Mouse (Mus musculus): ENCODE data around the gene Plin3.
"Not testable (repeated sequence)": the region's sequence is repeated elsewhere in the genome, so short reads cannot be mapped to it uniquely, and the experiment has no call there.

Plin3 gene

DNA sequence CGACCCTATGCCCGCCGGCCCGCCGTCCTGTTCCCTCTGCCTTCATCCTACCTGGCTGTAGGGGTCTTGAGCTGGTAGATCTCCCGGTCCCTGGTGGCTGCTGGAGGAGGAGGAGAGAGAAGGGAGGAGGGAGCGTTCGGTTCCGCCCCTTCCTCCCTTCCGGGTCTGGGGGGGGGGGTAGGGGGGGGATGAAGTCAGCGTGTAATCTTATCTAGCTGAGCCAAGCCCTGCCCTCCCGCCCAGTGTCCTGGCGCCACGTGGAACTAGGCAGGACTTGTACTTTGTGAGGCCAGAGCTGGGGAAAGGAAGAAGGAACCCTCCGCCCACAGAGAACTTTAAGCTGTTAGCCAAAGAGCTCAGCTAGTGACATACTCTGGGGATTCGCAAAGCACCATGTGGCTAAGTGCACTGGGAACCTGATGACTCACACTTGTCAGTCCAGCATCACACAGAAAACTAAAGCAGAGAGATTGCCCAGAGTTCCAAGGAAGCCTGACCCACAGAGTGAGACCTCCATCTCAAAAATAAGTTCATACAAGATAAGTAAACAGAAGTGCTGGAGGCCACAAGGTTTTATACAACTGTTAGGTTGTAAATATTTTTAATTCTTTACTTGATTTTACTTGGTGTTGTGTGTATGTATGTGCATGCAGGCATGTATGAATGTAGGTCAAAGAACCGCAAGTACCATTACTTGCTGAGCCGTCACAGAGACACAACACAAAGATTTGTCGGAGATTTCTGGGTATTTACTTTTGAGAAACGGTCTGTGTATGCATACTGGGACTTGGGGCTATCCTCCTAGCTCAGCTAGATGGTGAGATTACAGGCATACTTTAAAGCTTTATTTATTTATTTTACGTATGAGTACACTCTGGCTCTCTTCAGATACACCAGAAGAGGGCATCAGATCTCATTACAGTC is 15.8 kb downstream of the Plin3 start, which contains the start of gene Ticam1:
Ticam1 (minus strand) TSS at position 144 of the 924 bp plus-strand sequence.
- CTCF ChIA-PET, result interaction anchor here (0.6 to 1.2 kb wide), 2 partner anchors 14 to 975 kb away, joined by 3 to 5 read pairs; no protein-coding TSS in a partner anchor

- CTCF ChIA-PET, result no interaction called here
These were observed 16.7 kb downstream of the Plin3 start for GRCm38 (mm10) chr17:56275842-56276480.

- CTCF ChIA-PET, result no interaction called here
These were observed 18.7 kb downstream of the Plin3 start for GRCm38 (mm10) chr17:56273986-56274385.

- CTCF ChIA-PET, result no interaction called here
These were observed 19.2 kb downstream of the Plin3 start for GRCm38 (mm10) chr17:56273482-56273881.

DNA sequence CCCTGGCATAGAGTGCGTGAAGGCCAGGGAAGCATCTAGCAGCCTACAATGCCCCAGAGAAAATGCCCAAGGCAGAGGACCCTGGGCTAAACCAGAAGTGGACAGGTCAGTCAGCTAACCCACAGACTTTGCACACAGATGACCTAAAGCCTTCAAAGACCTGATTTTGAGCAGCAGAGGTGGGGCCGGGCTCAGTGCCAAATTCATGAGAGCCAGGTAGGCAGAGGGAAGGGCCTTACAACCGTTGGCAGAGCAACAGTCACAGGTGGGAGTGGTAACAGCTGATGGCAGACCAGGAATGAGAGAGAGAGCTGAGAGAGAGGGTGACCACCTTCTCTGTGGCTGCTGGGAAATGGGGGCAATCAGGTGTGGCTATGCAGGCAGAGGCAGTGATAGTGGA is 20.0 kb downstream of the Plin3 start:
- CTCF ChIA-PET, result no interaction called here

- CTCF ChIA-PET, result no interaction called here
These were observed 20.9 kb downstream of the Plin3 start for GRCm38 (mm10) chr17:56271609-56272253.

DNA sequence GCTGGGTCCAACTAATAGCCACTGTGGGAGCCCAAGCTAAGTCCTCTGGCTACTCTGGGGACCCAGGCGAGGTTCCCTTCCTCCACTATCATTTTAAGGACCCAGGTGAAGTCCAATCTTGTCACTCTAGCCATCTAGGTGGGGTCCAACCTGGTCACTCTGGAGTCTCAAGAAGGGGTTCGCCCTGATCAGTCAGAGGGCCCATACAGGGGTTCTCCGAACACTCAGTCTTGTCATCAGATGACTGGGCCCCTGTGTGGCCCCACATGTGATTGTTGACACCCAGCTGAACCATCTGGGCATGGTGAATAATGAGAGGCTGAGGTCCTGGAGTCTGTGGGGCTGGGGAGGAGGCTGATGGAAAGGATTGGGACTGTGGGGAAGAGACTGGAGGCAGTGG is 22.9 kb downstream of the Plin3 start:
- CTCF ChIA-PET, result interaction anchor here (1.5 kb wide), 1 partner anchor 14 kb away, joined by 5 read pairs; no protein-coding TSS in a partner anchor

- CTCF ChIA-PET, result interaction anchor here (1.5 kb wide), 1 partner anchor 14 kb away, joined by 5 read pairs; no protein-coding TSS in a partner anchor
These were observed 23.5 kb downstream of the Plin3 start for GRCm38 (mm10) chr17:56269153-56269630.

- CTCF ChIA-PET, result interaction anchor here (0.5 to 0.8 kb wide), 2 partner anchors 38 to 105 kb away, joined by 4 to 18 read pairs; no protein-coding TSS in a partner anchor
These were observed 26.4 kb downstream of the Plin3 start for GRCm38 (mm10) chr17:56266271-56266670.

GRCm38 (mm10) chr17:56265869-56266268 is 26.8 kb downstream of the Plin3 start:
- CTCF ChIA-PET, result no interaction called here

- CTCF ChIA-PET, result interaction anchor here (1.1 kb wide), 1 partner anchor 14 kb away, joined by 12 read pairs; no protein-coding TSS in a partner anchor
These were observed 27.7 kb downstream of the Plin3 start for GRCm38 (mm10) chr17:56265011-56265410.

- CTCF ChIA-PET, result interaction anchor here (0.7 to 1.1 kb wide), 3 partner anchors 15 to 501 kb away, joined by 3 to 15 read pairs (median 12); no protein-coding TSS in a partner anchor
These were observed 28.7 kb downstream of the Plin3 start for GRCm38 (mm10) chr17:56264020-56264419.

- CTCF ChIA-PET, result interaction anchor here (0.5 to 0.7 kb wide), 2 partner anchors 13 to 270 kb away, joined by 3 to 11 read pairs; no protein-coding TSS in a partner anchor
These were observed 30.0 kb downstream of the Plin3 start for GRCm38 (mm10) chr17:56262645-56263094.

DNA sequence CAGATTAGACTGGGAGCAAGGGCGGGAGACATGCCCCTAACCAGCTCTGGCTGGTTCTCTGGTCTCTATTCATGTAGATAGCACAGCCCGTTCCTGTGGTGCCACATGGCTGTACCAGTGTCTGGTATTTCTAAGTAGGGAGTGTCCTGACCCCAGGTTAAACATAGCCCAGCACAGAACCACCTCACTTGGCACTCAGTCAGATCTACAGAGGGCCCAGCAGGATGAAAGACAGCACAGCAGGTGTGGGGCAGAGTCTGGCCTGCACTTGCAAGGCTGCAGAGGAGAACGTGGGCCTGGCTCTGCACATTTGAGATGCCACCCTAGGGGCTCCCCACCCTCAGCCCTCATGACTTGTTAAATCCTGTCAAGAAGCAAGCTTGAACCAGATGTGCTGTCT is 31.5 kb downstream of the Plin3 start:
- CTCF ChIA-PET, result no interaction called here

DNA sequence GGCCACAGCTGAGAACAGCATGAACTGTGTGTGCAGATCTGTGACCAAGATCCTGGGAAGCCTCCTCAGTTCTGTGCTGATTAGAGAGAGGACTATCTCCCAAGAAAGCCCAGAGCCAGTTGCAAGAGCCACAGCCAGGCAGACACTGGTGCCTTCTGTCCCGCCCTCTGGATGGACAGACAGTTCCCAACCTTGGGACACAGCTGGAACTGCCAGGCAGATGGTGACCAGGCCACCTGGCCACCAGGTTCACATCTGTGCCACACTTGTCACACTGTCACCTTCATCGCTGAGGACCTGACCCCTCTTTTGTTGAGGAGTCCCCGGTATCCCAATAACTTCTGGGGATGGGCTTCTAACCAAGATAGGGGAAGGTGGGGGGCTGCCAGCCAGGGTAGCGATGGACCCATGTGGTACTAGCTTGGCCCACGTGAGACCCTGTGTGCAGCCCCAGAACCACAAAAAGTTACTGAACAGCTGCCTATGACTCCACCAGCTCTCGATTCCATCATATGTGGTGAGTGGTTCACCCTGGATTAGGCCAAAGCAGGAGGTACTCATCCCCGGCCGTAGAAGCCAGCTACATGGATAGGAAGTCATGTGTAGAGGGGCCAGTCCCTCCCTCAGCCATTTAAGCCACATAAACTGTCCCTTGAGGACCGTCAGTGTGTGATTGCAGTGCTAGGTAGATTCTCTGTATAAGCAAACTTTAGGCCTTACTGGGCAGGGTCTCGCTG is 33.2 kb downstream of the Plin3 start:
- CTCF ChIA-PET, result interaction anchor here (0.6 kb wide), 1 partner anchor 215 kb away, joined by 3 read pairs; no protein-coding TSS in a partner anchor

DNA sequence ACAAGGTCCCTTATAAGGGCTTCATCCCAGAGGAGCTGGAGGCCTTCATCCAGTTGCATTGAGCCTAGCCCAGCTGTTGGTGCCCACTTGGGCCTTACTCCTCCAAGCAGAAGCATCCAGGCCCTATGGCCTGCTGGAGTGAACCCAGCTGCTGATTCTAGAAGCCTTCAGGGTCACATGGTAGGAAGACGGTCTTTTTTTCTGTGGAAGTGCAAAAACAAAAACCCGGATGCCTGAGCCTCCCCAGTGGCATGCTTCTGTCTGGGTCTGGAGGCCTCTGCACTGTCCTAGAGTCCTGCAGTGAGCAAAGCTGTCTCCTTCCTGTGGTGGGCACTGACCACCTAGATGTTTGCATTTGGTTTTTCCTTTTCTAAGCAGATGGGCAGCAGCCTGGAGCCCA is 33.9 kb downstream of the Plin3 start:
- CTCF ChIA-PET, result interaction anchor here (0.6 kb wide), 1 partner anchor 216 kb away, joined by 3 read pairs; no protein-coding TSS in a partner anchor

- CTCF ChIA-PET, result not testable (repeated sequence)
These were observed 34.4 kb downstream of the Plin3 start for GRCm38 (mm10) chr17:56258269-56258668.

DNA sequence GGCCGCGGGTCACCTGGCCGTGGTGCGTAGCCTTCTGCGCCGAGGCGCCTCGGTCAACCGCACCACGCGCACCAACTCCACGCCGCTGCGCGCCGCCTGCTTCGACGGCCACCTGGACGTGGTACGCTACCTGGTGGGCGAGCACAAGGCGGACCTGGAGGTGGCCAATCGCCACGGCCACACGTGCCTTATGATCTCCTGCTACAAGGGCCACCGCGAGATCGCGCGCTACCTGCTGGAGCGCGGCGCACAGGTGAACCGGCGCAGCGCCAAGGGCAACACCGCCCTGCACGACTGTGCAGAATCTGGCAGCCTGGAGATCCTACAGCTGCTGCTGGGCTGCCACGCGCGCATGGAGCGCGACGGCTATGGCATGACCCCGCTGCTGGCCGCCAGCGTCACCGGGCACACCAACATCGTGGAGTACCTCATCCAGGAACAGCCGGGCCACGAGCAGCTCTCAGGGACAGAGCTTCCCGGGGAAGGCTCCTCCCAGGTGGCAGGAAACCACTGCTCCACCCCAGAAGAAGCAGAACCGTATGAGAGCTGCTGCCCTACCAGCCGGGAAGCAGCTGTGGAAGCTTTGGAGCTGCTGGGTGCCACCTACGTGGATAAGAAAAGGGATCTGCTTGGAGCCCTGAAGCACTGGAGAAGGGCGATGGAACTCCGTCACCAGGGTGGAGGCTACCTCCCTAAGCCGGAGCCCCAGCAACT is 35.3 kb downstream of the Plin3 start:
- CTCF ChIA-PET, result no interaction called here

DNA sequence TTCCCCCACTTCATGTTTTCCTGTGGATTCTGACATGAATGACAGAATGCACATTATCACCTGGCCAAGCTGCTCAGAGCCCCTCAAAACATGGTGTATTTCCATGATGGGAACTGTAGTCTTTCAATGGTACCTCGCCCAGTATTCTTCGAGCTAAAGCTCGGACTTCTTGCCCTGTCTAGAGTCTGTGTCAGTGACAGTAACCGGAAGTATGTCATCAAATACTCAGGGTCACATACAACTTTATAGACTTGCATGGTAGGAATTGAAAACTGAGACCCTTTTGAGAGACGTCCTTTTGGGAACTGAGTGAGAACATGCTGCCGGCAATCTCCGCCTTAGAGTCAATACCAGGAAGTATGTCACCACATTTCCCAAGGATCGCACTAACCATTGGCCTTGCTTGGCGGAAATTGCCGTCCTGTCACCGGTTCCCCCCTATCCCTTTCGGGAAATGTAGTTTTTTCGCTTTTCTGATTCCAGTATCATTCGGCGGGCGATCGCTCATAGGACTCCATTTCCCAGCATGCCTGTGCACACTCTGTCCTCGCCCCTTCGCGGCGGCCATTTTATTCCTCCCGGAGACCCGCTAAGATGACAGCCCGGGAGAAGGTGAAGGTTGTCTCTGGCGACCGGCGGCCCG is 36.3 kb downstream of the Plin3 start, which contains the start of gene Fem1a:
Fem1a (plus strand) TSS at position 572 of the 643 bp plus-strand sequence.
- CTCF ChIA-PET, result interaction anchor here (0.5 to 1.2 kb wide), 2 partner anchors 14 to 1072 kb away, joined by 3 to 5 read pairs; no protein-coding TSS in a partner anchor
